Mouse (Mus musculus): ENCODE data around the gene H2bfm. TPM values are rescaled to one million over a fixed set of nuclear protein-coding genes. Genes with fewer than 3 reads are reported as not detected.

H2bfm gene
- polyA plus RNA-seq (2015; fragmentation: Nextera tagmentation; extraction: Ambion mirVana): not detected in 2 replicates

GRCm38 (mm10) chrX:136927031-136927430 is at the start of gene H2bfm:
Gene H2bfm (plus strand): TSS chrX:136927325.

DNA sequence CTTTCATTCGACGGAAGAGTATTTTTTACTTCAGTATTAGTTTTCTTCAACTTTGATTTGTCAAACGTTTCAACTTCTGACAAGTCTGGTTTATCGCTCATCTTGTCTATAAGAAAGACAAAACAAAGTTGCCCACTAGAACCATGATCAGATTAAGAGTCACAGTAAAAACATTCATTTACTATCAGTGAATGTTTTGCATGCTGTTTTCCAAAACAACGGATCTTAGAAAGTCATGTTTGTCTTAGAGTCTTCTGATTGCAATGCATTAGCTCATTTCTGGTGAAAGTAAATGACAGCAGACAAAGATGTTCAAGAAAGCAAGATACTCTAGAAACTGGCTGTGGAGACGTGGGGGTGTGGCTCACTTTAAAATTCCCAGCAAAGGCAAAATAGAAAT is 48.3 kb downstream of the H2bfm start, which contains the start of gene Tmsb15b2:
TSS of gene Tmsb15b2 (minus strand) at position 101 of the 400 bp plus-strand sequence.

DNA sequence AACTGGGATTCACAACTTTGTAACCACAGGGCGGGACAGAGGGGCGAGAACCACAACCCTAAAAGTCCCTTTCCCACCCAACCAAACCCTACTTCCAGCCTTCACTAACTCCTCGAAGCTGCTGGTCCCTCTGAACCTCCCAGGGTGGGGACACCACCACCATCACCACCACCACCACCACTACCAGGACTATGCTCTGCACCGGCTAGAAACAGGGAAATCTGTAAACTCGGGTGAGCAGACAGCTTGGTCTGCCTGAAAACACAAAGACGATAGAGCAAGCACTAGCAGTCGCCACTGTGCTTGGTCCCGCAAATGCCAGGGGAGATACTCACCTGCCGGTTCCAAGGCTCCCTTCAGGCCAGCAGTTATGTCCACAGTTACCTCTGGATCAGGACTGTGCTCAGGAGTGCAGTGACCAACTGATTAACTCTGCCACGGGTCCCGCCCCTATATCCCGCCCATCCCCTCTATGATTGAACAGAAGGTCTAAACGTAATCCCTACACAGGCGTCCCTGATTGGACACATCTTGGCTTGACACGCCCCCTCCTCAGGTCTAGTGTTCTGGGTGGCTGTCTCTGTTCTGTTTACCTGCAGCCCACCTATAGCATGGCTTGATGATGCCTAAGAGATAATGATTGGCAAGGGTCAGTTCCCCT is 49.4 kb downstream of the H2bfm start, which contains the start of the genes Tmsb15l and Tmsb15b1:
TSS of gene Tmsb15l (minus strand) at position 446 of the 661 bp plus-strand sequence.
TSS of gene Tmsb15b1 (minus strand) at position 451 of the 661 bp plus-strand sequence.

Other genes starting within 250 kb of the H2bfm start
- 29.7 and 34.4 TPM in 2 replicates for gene Tceal1, start 219.3 kb upstream of the H2bfm start, polyA plus RNA-seq (2015; fragmentation: Nextera tagmentation; extraction: Ambion mirVana)
- 443 and 476 TPM in 2 replicates for gene Morf4l2, start 183.6 kb upstream of the H2bfm start, polyA plus RNA-seq (2015; fragmentation: Nextera tagmentation; extraction: Ambion mirVana)
- 0.29 TPM in 1 of 2 replicates, not detected in the other for gene Glra4, start 147.2 kb upstream of the H2bfm start, polyA plus RNA-seq (2015; fragmentation: Nextera tagmentation; extraction: Ambion mirVana)
- 53.6 and 127 TPM in 2 replicates for gene Plp1, start 104.7 kb upstream of the H2bfm start, polyA plus RNA-seq (2015; fragmentation: Nextera tagmentation; extraction: Ambion mirVana)
- gene Rab9b, start 58.6 kb upstream of the H2bfm start, polyA plus RNA-seq (2015; fragmentation: Nextera tagmentation; extraction: Ambion mirVana): 16.1 and 17.6 TPM in 2 replicates
- 73.8 and 75.2 TPM in 2 replicates for gene Tmsb15b2, start 48.2 kb downstream of the H2bfm start, polyA plus RNA-seq (2015; fragmentation: Nextera tagmentation; extraction: Ambion mirVana)
- 6.3 and 6.4 TPM in 2 replicates for gene Tmsb15l, start 49.5 kb downstream of the H2bfm start, polyA plus RNA-seq (2015; fragmentation: Nextera tagmentation; extraction: Ambion mirVana)
- 32.9 and 39.1 TPM in 2 replicates for gene Tmsb15b1, start 49.5 kb downstream of the H2bfm start, polyA plus RNA-seq (2015; fragmentation: Nextera tagmentation; extraction: Ambion mirVana)
- gene Zcchc18, start 65.8 kb downstream of the H2bfm start, polyA plus RNA-seq (2015; fragmentation: Nextera tagmentation; extraction: Ambion mirVana): 535 and 581 TPM in 2 replicates
- gene Slc25a53, start 111.0 kb downstream of the H2bfm start, polyA plus RNA-seq (2015; fragmentation: Nextera tagmentation; extraction: Ambion mirVana): 7.9 and 9.9 TPM in 2 replicates
- 5.9 and 6.1 TPM in 2 replicates for gene Fam199x, start 122.3 kb downstream of the H2bfm start, polyA plus RNA-seq (2015; fragmentation: Nextera tagmentation; extraction: Ambion mirVana)
- not detected in 2 replicates for gene Esx1, start 194.8 kb downstream of the H2bfm start, polyA plus RNA-seq (2015; fragmentation: Nextera tagmentation; extraction: Ambion mirVana)